Mouse (Mus musculus): ENCODE data around the gene Wdr38. TPM values are rescaled to one million over a fixed set of nuclear protein-coding genes. Genes with fewer than 3 reads are reported as not detected.

The Wdr38 gene
- polyA plus RNA-seq (2015; fragmentation: Nextera tagmentation; extraction: Ambion mirVana): 1.9 and 2.1 TPM in 2 replicates

DNA sequence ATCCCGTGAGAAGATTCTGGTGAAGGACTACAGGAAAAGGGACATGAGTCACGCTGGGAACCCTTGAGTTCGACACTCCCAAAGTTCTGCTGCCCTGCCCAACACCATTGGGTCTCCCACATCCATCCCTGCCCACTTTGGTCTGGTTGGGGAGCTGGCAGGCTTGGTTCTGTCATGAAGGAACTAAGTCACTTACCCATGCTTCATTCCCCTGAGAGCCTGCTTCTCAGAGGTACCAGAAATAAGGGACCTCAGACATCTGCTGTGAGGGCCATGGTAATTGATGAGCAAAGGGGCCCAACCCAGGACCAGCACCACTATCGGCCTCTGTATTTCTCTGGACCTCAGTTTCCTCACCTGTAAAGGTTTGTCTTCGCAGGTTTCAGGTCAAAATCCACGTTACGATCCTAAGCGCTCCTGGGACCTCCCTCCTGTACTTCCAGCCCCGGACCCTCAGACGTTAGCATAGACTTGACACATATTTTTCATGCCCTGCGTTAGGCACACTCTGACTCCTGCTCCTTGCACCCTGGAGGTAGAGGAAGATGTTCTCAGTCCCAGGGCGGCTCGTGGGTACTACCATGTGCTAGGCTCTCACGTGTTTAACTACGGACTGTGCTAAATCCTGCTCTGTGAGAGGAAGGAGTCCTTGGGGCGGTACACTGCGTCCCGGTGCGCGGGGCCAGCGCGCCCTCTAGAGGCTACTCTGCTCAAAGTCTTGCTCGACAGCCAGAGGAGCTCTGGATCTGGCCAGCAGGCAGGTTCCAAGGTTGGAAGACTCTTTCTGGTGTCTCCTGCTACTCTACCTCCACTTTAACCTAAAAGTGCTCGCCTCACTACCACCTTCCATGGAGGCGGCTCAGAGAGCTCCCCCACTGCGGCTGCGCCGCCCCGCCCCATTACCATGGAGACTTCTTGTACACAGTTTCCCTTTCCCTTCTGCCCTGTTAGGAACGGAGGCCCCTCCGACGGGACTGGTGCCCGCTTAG, at the start of gene Wdr38:
Gene Wdr38, plus strand, starts transcription at position 91 of the 989 bp plus-strand sequence.
- H3K27me3 ChIP-seq: peaks cover 4% of the 10 kb centered on the region; the same call in 1 of the 2 replicates
- no peaks in the 10 kb centered on the region for H3K9me3 ChIP-seq (replicated peaks)
- peaks cover 22% of the 10 kb centered on the region for H3K4me1 ChIP-seq
- ATAC-seq (replicated peaks; ENCODE audit: low FRiP score): peak; percentile 94
- peaks cover 32% of the 10 kb centered on the region for H3K36me3 ChIP-seq
- peak within 1 kb of the TSS; percentile 75 for H3K27ac ChIP-seq
- 15% methylated on average over 33 of the region's 33 CpGs for WGBS
- H3K4me3 ChIP-seq (replicated peaks): peak within 1 kb of the TSS; percentile 54
- H3K9ac ChIP-seq: peak within 1 kb of the TSS; percentile 47
- H3K4me2 ChIP-seq: peak within 1 kb of the TSS; percentile 66

DNA sequence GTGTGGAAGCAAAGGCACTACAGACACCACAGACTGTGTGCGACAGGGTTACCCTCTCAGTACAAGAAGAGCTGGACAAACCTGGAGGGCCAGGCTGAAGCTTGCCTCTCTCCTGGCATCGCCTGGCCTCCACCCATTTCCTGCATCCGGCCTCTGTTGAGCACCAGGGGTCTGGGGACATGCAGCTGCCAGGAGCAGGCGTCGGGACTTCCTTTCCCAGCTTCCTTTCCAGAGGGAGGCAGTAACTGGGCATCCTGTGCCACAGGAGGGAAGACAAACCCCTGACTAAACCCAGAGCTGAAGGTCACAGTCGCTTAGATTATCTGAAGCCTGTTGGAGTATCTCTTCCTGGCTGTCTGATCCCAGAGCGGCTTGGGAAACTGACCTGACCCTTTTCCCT, 49.7 kb upstream of the Wdr38 start:
- Histone ChIP-seq H3K36me3 (no peaks in the 10 kb centered on the region), H3K4me1 (peaks cover 4% of the 10 kb centered on the region; the same call in 1 of the 2 replicates), H3K9me3 (replicated peaks) (no peaks in the 10 kb centered on the region), H3K27ac (peak overlapping the region; percentile 51), H3K4me2 (no peak overlapping the region), H3K4me3 (replicated peaks) (no peak overlapping the region), H3K27me3 (no peaks in the 10 kb centered on the region), H3K9ac (no peak overlapping the region)
- no peak for ATAC-seq (replicated peaks; ENCODE audit: low FRiP score)
- 66% methylated on average over 7 of the region's 7 CpGs for WGBS

DNA sequence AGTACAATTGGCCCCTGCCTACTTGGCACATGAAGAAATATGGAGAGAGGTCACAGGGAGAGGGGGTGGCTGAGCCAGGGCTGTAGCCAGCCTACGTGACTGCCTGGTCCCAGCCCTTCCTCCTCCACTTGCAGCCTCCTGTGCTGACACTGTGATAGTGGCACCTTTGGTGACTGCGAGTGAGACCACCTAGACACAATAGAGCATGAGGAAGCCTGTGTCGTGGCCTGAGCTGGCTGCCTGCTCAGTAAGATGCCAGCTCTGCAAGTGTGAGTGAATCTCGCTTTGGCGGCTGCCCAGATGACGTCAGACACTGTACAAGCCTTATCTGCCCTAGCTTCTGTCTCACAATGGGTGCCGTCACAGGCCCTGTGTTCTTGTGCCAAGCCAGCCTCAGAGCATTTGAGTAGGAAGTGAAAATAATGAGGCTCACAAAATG, 47.0 kb upstream of the Wdr38 start:
- no peak overlapping the region for H3K9ac ChIP-seq
- ATAC-seq (replicated peaks; ENCODE audit: low FRiP score): peak; percentile 57

DNA sequence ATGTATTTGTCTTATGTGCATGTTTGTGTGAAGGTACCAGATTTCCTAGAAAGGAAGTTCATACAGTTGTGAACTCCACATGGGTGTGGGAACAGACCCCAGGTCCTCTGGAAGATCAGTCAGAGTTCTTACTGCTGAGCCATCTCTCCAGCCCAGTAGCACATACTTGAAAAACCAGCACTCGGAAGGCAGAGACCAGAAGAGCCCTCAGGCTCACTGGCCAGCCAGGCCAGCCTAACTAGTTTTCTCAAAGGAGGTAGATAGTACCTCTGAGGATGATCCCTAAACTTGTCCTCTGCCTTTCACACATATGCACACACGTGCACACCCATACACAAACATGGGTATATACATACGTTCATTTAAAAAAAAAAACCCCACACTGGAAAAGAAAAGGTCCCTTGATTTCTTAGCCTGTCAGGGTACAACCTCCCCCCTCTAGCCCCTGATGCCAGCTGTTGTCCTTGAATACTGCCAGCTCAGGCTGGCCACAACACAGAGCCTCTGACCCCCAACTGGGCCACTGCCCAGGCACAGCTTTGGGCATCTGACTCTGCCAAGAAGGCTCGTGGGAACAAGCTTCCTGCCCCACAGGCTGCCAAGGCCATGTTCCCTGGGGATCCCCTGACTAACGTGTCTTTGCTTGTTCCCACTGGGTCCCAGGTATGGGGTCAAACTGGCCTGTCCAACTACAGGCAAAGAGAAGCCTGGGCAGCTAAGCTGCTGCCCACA, 44.0 kb upstream of the Wdr38 start:
- Histone ChIP-seq H3K9ac (no peak overlapping the region), H3K4me3 (replicated peaks) (no peak overlapping the region), H3K36me3 (no peaks in the 10 kb centered on the region), H3K27me3 (no peaks in the 10 kb centered on the region), H3K4me1 (peaks cover 4% of the 10 kb centered on the region; the same call in 1 of the 2 replicates), H3K9me3 (replicated peaks) (no peaks in the 10 kb centered on the region), H3K27ac (no peak overlapping the region), H3K4me2 (no peak overlapping the region)
- ATAC-seq (replicated peaks; ENCODE audit: low FRiP score): no peak
- WGBS: 76% methylated on average over 5 of the region's 5 CpGs

More for the DNA sequence above, 47.0 kb upstream of the Wdr38 start:
- H3K27ac ChIP-seq: peak overlapping the region; percentile 34; the same call in 1 of the 2 replicates
- H3K4me1 ChIP-seq: peaks cover 4% of the 10 kb centered on the region; the same call in 1 of the 2 replicates
- H3K4me3 ChIP-seq (replicated peaks): no peak overlapping the region
- no peaks in the 10 kb centered on the region for H3K27me3 ChIP-seq
- H3K4me2 ChIP-seq: no peak overlapping the region
- WGBS: 70% methylated on average over 7 of the region's 7 CpGs
- H3K36me3 ChIP-seq: no peaks in the 10 kb centered on the region
- no peaks in the 10 kb centered on the region for H3K9me3 ChIP-seq (replicated peaks)

DNA sequence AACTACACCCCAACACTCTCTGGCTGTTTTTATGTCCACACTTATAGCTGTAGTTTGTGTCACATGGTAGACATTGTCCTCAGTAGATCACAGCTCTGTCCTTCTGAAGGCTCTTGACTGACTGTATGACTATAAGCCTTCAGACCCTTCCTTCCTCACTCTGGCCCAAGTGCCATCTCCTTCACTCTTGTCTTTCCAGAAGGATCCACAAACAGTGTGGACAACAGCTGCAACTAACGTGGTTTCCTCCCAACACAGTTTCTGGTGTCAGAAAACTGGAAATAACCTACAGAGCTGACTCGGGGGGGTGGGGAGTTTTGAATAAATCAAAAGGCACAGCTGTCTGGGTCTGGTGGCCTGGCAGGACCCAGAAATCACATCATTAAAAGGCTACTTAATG, 41.2 kb upstream of the Wdr38 start:
- ATAC-seq (replicated peaks; ENCODE audit: low FRiP score): no peak
- Histone ChIP-seq H3K9me3 (replicated peaks) (no peaks in the 10 kb centered on the region), H3K4me1 (no peaks in the 10 kb centered on the region; the same call in 1 of the 2 replicates), H3K9ac (no peak overlapping the region), H3K4me2 (no peak overlapping the region), H3K27me3 (no peaks in the 10 kb centered on the region), H3K27ac (no peak overlapping the region), H3K36me3 (no peaks in the 10 kb centered on the region), H3K4me3 (replicated peaks) (no peak overlapping the region)
- 46% methylated on average over 2 of the region's 2 CpGs for WGBS

DNA sequence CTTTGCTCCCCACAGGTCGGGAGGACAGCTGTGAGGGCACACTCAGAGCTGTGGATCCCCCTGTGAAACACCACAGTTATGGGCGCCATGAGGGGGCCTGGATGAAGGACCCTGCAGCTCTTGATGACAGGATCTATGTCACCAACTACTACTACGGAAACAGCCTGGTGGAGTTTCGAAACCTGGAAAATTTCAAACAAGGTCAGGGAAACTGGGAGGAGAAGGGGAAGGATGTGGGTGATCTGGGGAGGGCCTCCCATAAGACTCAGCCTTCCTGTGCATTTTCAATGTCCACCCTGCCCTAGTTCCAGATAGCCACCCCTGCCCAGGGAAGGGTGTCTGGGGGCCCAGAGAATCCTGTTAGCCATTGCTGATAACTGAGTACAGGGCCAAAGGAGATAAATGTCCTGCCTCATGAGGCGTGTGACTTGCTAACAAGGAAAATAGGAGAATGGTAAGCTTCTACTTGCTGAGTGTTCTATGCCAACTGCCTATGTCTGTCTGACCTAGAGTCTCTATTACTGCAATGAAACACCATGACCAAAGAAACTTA, 39.5 kb upstream of the Wdr38 start:
- Histone ChIP-seq H3K27me3 (no peaks in the 10 kb centered on the region), H3K36me3 (no peaks in the 10 kb centered on the region), H3K4me3 (replicated peaks) (no peak overlapping the region), H3K4me1 (no peaks in the 10 kb centered on the region), H3K4me2 (no peak overlapping the region), H3K27ac (no peak overlapping the region), H3K9me3 (replicated peaks) (no peaks in the 10 kb centered on the region), H3K9ac (no peak overlapping the region)
- ATAC-seq (replicated peaks; ENCODE audit: low FRiP score): no peak
- WGBS: 85% methylated on average over 5 of the region's 5 CpGs

DNA sequence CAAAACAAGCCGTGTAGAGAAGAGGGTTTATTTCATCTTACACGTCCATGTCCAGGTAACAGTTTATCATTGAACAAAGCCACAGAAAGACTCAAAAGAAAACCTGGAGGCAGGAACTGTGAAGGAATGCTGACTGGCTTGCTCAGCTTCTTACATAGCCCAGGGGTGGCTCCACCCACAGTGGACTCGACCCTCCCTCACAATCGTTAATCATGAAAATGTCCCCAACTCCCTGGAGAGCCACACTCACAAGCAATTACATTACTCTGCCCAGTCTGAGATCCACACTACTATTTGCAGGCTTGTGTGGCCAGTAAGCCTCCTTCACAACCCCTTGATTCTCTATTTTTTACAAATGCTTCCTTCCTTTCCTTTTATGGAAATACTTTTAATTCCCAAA, 33.1 kb upstream of the Wdr38 start:
- Histone ChIP-seq H3K4me2 (peak overlapping the region; percentile 10; the same call in 1 of the 2 replicates), H3K27me3 (no peaks in the 10 kb centered on the region), H3K4me1 (peaks cover 10% of the 10 kb centered on the region), H3K9me3 (replicated peaks) (no peaks in the 10 kb centered on the region), H3K36me3 (no peaks in the 10 kb centered on the region), H3K9ac (no peak overlapping the region), H3K27ac (peak overlapping the region; percentile 60; the same call in 1 of the 2 replicates), H3K4me3 (replicated peaks) (no peak overlapping the region)
- ATAC-seq (replicated peaks; ENCODE audit: low FRiP score): peak; percentile 93
- WGBS: 9% methylated on average over 4 of the region's 4 CpGs

DNA sequence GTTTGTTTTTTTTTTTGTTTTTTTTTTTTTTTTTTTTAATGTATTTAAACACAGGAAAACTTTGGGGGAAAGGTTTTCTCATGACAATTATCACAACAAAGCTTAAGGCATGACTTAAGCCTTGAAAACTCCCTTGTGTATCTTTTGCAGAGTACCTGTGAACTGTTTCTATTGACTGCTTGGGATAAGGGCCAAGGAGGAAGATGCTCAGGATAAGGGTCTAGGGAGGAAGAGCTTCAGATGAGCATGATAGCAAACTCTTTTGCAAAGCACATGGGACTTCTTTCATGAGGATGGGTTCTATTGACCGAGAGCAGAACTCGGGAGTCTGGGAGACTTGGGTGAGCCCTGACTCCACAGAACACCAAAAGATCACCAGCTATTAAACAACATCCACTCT, 27.6 kb upstream of the Wdr38 start:
- no peak for ATAC-seq (replicated peaks; ENCODE audit: low FRiP score)
- Histone ChIP-seq H3K27me3 (no peaks in the 10 kb centered on the region), H3K4me2 (no peak overlapping the region), H3K4me3 (replicated peaks) (no peak overlapping the region), H3K4me1 (no peaks in the 10 kb centered on the region), H3K9ac (no peak overlapping the region), H3K36me3 (no peaks in the 10 kb centered on the region), H3K27ac (no peak overlapping the region), H3K9me3 (replicated peaks) (no peaks in the 10 kb centered on the region)
- 91% methylated on average over 2 of the region's 2 CpGs for WGBS

DNA sequence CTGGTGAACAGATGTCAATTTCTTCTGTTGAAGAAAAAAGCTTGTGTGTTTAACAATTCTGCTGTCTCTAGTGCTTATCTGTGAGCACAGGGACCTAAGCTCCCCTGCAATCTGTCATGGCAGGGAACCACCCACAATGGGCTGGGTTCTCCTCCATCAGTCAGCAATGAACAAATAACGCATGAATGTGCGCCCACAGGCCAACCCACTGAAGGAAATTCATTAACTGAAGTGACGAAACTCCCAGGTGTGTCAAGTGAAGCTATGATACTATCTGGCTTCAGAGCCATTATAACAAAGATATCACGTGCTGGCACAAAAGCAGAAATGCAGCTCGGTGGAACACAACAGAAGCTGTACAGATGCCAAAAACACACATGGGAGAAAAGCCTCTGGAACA, 27.2 kb upstream of the Wdr38 start:
- ATAC-seq (replicated peaks; ENCODE audit: low FRiP score): no peak
- Histone ChIP-seq H3K4me3 (replicated peaks) (no peak overlapping the region), H3K4me2 (no peak overlapping the region), H3K4me1 (no peaks in the 10 kb centered on the region), H3K27me3 (no peaks in the 10 kb centered on the region), H3K9me3 (replicated peaks) (no peaks in the 10 kb centered on the region), H3K27ac (no peak overlapping the region), H3K36me3 (no peaks in the 10 kb centered on the region), H3K9ac (no peak overlapping the region)
- WGBS: 78% methylated on average over 5 of the region's 5 CpGs

DNA sequence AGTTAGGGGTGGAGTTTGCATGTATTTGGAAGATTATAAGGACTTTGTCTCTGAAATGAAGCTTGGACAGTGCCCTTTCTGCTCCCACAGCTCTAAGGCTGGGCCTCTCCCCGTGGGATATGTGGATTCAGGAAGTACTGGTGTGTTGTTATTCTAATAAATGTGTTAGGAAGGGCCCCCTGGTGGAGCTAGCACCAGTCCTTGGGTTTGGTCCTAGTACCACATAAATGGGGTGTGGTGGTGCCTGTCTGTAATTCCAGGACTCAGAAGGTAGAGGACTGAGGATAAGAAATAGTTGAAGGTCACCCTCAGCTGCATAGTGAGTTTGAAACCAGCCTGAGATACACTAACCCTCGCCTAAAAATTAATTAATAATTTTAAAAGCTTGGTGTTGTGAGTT, 24.1 kb upstream of the Wdr38 start:
- Histone ChIP-seq H3K9me3 (replicated peaks) (no peaks in the 10 kb centered on the region), H3K27ac (no peak overlapping the region), H3K36me3 (no peaks in the 10 kb centered on the region), H3K4me3 (replicated peaks) (no peak overlapping the region), H3K9ac (no peak overlapping the region), H3K27me3 (no peaks in the 10 kb centered on the region), H3K4me1 (no peaks in the 10 kb centered on the region), H3K4me2 (no peak overlapping the region)
- WGBS: 28% methylated on average over 2 of the region's 2 CpGs
- no peak for ATAC-seq (replicated peaks; ENCODE audit: low FRiP score)

DNA sequence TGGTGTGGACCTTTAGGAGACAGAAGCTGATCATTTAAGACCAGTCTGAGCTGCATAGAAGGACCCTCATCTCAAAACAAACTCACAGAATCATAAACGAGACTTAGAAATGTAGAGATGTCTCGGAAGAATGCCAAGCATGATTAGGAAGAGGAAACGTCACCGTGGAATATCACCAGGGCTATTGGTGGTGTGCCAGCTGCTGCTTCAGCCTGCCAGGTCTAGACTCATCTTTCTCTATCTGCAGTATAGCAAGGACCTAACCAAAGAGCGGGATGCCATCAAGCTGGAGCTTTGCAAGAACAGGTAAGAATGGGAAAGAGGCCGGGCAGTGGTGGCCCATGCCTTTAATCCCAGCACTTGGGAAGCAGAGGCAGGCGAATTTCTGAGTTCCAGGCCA, 23.6 kb upstream of the Wdr38 start:
- ATAC-seq (replicated peaks; ENCODE audit: low FRiP score): no peak
- Histone ChIP-seq H3K4me2 (no peak overlapping the region), H3K9ac (no peak overlapping the region), H3K4me3 (replicated peaks) (no peak overlapping the region), H3K36me3 (no peaks in the 10 kb centered on the region), H3K4me1 (no peaks in the 10 kb centered on the region), H3K27ac (no peak overlapping the region), H3K27me3 (no peaks in the 10 kb centered on the region), H3K9me3 (replicated peaks) (no peaks in the 10 kb centered on the region)
- WGBS: 82% methylated on average over 7 of the region's 7 CpGs

DNA sequence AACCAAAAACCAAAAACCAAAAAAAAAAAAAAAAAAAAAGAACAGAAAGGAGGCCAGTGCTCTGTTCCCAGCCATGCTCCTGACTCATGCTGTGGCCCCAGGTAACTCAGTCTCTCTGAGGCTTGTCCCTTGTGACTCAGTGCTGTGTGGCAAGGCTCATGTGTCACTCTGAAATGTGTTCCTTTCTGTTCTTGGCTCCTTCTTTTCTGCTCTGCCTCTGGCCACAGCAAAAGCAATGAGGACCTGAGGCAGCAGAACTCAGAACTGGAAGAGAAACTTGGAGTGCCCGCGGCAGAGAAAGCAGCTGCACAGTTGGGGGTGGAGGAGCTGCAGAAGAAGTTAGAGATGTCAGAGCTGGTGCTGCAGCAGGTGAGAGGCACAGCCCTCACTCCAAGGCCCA, 23.1 kb upstream of the Wdr38 start:
- whole genome bisulfite sequencing: 44% methylated on average over 2 of the region's 2 CpGs
- no peak overlapping the region for H3K4me2 ChIP-seq
- no peak for ATAC-seq (replicated peaks; ENCODE audit: low FRiP score)
- H3K9me3 ChIP-seq (replicated peaks): no peaks in the 10 kb centered on the region
- H3K36me3 ChIP-seq: no peaks in the 10 kb centered on the region
- no peak overlapping the region for H3K4me3 ChIP-seq (replicated peaks)
- no peak overlapping the region for H3K9ac ChIP-seq
- H3K27me3 ChIP-seq: no peaks in the 10 kb centered on the region
- no peaks in the 10 kb centered on the region for H3K4me1 ChIP-seq
- H3K27ac ChIP-seq: no peak overlapping the region
